Mouse (Mus musculus) forebrain, embryonic 13.5 days (tissue): ENCODE results near the gene Tinf2. TPM values are rescaled to one million over a fixed set of nuclear protein-coding genes. Genes with fewer than 3 reads are reported as not detected.
A peak's percentile ranks its signal among the peaks of the same experiment; 100 is the strongest.

Experiments used
- ATAC-seq: fragments of 200-750 bp; cut with Nextera tagmentation; 2 replicates; pipeline ENCODE4 v1.8.0; 2017
- H3K27ac ChIP-seq: fragments of 300-500 bp; sonication (generic); 2 replicates; pipeline ENCODE4 v1.5.1; 2015; ENCODE audit warnings: inconsistent platforms, mild to moderate bottlenecking, moderate library complexity
- H3K27me3 ChIP-seq: fragments of 300-500 bp; sonication (generic); 2 replicates; pipeline ENCODE4 v1.6.1; 2015; ENCODE audit warnings: mild to moderate bottlenecking, inconsistent platforms
- H3K36me3 ChIP-seq: fragments of 300-500 bp; sonication (generic); 2 replicates; pipeline ENCODE4 v1.6.1; 2015; ENCODE audit warnings: mild to moderate bottlenecking, inconsistent platforms; ENCODE audit not compliant: poor library complexity, severe bottlenecking
- H3K4me1 ChIP-seq: fragments of 300-500 bp; sonication (generic); 2 replicates; pipeline ENCODE4 v1.6.1; 2015; ENCODE audit warnings: inconsistent platforms
- H3K4me2 ChIP-seq: fragments of 300-500 bp; sonication (generic); 2 replicates; pipeline ENCODE4 v1.6.1; 2015; ENCODE audit warnings: inconsistent platforms, mild to moderate bottlenecking, moderate library complexity
- H3K4me3 ChIP-seq: fragments of 300-500 bp; sonication (generic); 2 replicates; pipeline ENCODE4 v1.5.1; 2015; ENCODE audit warnings: mild to moderate bottlenecking, inconsistent platforms
- H3K9ac ChIP-seq: fragments of 300-500 bp; sonication (generic); 2 replicates; pipeline ENCODE4 v1.6.1; 2015; ENCODE audit warnings: mild to moderate bottlenecking, inconsistent platforms
- H3K9me3 ChIP-seq: fragments of 300-500 bp; sonication (generic); replicated peaks from 2 replicates; pipeline ENCODE4 v1.6.1; 2016; ENCODE audit warnings: inconsistent platforms
- WGBS: fragments of 180-500 bp; shearing (Covaris S2); methylation state at CpG from one replicate; pipeline ENCODE4 v1.1.7; 2015; 5-methylcytosine and 5-hydroxymethylcytosine counted together
- polyA plus RNA-seq: library from polyadenylated mRNA; unstranded; fragments of >200 nt; fragmentation: Nextera tagmentation; extraction: Ambion mirVana; gene quantifications from 2 replicates; pipeline ENCODE4 v1.2.1, GENCODE M21; 2015

The Tinf2 gene
- polyA plus RNA-seq, 1 experiment from 2014 or later = 45.1 TPM

DNA sequence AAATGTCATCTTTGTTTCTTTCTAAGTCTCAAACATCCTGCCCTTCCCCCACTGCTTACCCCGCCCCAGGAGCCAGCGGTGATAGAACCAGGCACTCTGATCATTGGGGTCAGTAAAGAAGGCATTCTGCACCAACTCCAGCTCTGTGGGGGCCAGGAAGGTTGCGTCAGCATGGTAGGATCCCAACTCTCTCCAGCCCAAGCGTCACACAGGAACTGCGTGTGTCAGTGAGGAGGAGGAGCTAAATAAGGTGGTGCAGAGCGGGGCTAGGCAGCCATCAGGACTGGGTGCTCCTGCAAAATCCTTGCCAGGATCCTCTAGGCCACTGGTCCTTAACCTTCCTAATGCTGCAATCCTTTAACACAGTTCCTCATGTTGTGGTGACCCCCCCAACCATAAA is 38.1 kb upstream of the Tinf2 start:
- H3K36me3 ChIP-seq = peaks cover 30% of the 10 kb centered on the region
- H3K4me1 ChIP-seq = peaks cover 12% of the 10 kb centered on the region; the same call in 1 of the 2 replicates
- no peaks in the 10 kb centered on the region for H3K27me3 ChIP-seq
- H3K9me3 ChIP-seq = no peaks in the 10 kb centered on the region
- H3K4me2 ChIP-seq = no peak overlapping the region
- no peak overlapping the region for H3K27ac ChIP-seq
- WGBS = 94% methylated on average over 6 of the region's 6 CpGs
- 0 out of 2 replicates have a peak overlapping the region, but pooled peaks have one; percentile 16 for H3K9ac ChIP-seq
- no peak for ATAC-seq
- H3K4me3 ChIP-seq = no peak overlapping the region

DNA sequence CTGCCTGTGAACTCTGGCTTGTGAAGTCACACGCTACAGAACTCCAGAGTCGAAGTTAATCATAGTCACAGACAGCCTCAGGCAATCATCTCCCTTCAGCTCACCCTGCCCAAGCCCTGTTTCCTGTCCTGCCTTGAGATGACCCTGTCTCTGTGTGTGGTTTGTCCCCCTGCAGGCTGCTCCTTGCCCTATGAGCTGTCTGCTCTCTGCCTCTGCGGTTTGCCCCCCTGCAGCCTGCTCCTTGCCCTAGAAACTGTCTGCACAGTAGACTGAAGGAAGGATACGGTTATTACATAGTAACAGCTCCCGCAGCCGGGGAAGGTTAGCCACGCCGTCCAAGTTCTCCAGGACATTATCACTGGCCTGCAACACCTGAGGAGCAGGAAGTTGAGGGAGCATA is 35.3 kb upstream of the Tinf2 start:
- no peak overlapping the region for H3K4me3 ChIP-seq
- peaks cover 12% of the 10 kb centered on the region; the same call in 1 of the 2 replicates for H3K4me1 ChIP-seq
- WGBS = 91% methylated on average over 8 of the region's 8 CpGs
- peaks cover 30% of the 10 kb centered on the region for H3K36me3 ChIP-seq
- peaks cover 22% of the 10 kb centered on the region for H3K27me3 ChIP-seq
- H3K9ac ChIP-seq = no peak overlapping the region
- no peak for ATAC-seq
- H3K9me3 ChIP-seq = no peaks in the 10 kb centered on the region
- H3K4me2 ChIP-seq = no peak overlapping the region
- H3K27ac ChIP-seq = no peak overlapping the region

DNA sequence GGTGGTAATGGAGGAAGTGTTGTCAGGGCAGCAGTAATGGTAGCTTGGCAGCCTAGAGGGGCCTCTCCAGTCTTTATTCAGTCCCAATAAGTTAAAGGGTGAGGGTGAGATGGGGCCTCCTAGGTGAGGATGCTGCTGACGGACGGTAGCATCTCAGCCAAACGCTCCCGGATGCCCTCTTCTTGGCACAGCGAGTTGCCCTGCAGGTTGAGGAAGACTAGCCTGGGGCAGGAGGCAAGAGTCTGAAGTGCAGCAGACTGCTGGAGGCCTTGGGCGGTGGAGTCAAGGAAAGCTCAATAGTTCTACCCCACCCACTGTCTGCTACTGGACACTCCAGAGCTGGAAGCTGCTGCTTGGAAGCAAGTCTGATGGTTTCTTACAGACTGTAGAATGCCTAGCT is 34.7 kb upstream of the Tinf2 start:
- Histone ChIP-seq H3K4me2 (no peak overlapping the region), H3K36me3 (peaks cover 30% of the 10 kb centered on the region), H3K4me1 (peaks cover 9% of the 10 kb centered on the region; the same call in 1 of the 2 replicates), H3K9ac (no peak overlapping the region), H3K9me3 (no peaks in the 10 kb centered on the region), H3K27ac (no peak overlapping the region), H3K27me3 (peaks cover 26% of the 10 kb centered on the region), H3K4me3 (no peak overlapping the region)
- ATAC-seq = no peak
- WGBS = 93% methylated on average over 6 of the region's 6 CpGs

DNA sequence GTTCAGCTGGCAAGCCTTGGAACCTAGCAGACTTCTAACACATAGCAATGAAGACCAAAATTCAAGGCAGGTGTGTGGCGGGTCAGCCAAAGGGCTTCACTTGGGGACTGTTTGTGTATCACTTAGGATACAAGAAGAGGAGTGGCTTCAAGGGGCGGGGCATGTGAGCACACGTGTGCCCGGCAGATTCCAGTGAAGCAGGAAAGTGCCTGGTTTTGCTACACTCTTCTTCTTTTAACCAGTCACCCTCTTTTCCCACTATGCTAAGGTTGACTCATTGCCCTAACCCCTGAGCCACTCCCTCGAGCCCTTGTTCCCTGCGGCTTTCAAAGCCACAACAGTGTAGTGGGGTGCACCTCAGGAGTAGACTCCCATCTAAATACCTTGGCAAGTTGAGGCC is 33.3 kb upstream of the Tinf2 start:
- peaks cover 27% of the 10 kb centered on the region for H3K36me3 ChIP-seq
- no peak for ATAC-seq
- H3K27ac ChIP-seq = no peak overlapping the region
- H3K4me3 ChIP-seq = no peak overlapping the region
- H3K4me1 ChIP-seq = no peaks in the 10 kb centered on the region
- H3K4me2 ChIP-seq = no peak overlapping the region
- WGBS = 48% methylated on average over 6 of the region's 6 CpGs
- H3K27me3 ChIP-seq = peaks cover 26% of the 10 kb centered on the region
- no peak overlapping the region for H3K9ac ChIP-seq
- H3K9me3 ChIP-seq = no peaks in the 10 kb centered on the region

DNA sequence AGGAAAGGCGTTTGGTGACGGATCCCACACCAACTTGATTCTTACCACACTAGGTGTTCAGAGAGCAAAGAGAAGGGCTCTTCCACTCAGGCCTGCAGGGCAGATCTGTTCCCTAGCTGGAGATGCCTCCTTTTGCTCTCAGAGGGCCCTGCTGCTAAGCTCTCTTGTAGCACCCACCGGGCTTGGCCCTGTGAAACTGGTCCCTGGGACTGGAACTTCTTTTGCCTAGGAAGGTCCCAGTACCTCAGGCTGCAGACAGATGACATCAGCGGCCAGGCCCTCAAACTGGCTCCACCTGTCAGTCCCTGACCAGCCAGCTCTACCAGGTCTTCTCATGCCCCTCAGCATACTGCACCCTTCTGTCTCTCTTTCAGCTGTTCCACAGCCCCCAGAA is 32.1 kb upstream of the Tinf2 start, which contains the start of gene Tgm1:
TSS of gene Tgm1 (minus strand) at position 198 of the 394 bp plus-strand sequence.
- Histone ChIP-seq H3K27ac (no peak within 1 kb of the TSS), H3K9me3 (no peaks in the 10 kb centered on the region), H3K27me3 (peaks cover 26% of the 10 kb centered on the region), H3K9ac (no peak within 1 kb of the TSS), H3K36me3 (peaks cover 17% of the 10 kb centered on the region), H3K4me2 (no peak within 1 kb of the TSS; the same call in 1 of the 2 replicates), H3K4me3 (no peak within 1 kb of the TSS), H3K4me1 (no peaks in the 10 kb centered on the region)
- 20% methylated on average over 4 of the region's 4 CpGs for WGBS
- no peak for ATAC-seq

DNA sequence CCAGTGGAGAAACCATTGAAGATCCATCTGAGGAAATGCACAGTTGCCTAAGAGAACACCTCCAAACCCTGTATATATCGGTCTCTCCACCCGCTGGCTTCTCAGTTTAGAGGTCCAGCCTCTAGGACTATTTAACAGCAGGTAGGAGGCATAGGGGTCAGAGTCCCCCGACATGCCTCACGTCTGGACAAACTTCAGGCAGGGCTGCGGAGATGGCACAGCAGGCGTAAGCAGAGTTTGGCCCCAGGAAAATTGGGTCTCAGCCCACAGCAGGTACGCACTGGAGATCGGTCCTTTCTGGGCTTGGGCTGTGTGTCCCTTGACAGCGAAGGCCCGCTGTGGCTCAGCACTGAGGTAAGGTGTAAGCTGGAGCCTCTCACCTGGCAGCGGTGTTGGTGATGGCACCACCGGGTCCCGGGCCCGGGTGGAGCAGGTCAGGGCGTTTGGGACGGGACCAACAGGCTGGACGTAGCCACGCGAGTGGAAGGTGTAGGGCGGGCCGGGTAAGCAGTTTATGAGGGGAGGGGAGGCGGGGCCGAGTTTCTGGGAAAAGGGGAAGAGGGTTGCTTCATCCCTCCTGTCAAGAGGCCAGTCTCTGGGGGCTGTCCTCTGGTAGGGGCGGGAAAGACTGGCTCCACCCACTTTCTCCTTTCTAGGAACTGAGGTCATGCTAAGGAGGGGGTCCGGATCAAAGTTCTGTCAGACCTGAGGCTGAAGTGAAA is 31.5 kb upstream of the Tinf2 start:
- Histone ChIP-seq H3K36me3 (peaks cover 13% of the 10 kb centered on the region), H3K4me1 (no peaks in the 10 kb centered on the region), H3K9me3 (no peaks in the 10 kb centered on the region), H3K27me3 (peaks cover 26% of the 10 kb centered on the region), H3K27ac (no peak overlapping the region), H3K4me2 (no peak overlapping the region; the same call in 1 of the 2 replicates), H3K9ac (no peak overlapping the region), H3K4me3 (no peak overlapping the region)
- no peak for ATAC-seq
- WGBS = 12% methylated on average over 24 of the region's 25 CpGs

DNA sequence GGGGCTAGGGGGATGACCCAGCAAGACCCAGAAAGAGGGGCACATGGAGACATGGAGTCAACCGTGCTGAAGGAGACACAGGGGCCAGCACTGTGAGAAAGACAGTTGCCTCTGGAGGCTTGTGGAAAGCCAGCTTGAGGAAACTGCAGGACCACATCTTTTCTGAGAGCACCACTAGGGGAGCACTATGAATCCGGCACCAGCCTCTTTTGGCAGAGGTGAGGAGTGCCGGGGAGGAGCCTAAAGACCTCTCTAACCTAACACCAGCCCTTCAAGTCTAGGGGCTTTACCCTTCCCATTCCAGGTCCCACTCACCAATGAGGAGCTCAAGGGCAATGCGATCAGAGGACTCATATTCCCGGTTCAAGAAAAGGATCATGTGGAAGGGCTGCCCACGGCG is 30.2 kb upstream of the Tinf2 start:
- H3K4me3 ChIP-seq = no peak overlapping the region
- no peak overlapping the region for H3K4me2 ChIP-seq
- ATAC-seq = no peak
- no peaks in the 10 kb centered on the region for H3K4me1 ChIP-seq
- 87% methylated on average over 7 of the region's 7 CpGs for WGBS
- no peak overlapping the region for H3K9ac ChIP-seq
- H3K9me3 ChIP-seq = no peaks in the 10 kb centered on the region
- H3K27ac ChIP-seq = no peak overlapping the region
- H3K27me3 ChIP-seq = peaks cover 26% of the 10 kb centered on the region
- H3K36me3 ChIP-seq = peaks cover 1% of the 10 kb centered on the region; the same call in 1 of the 2 replicates

DNA sequence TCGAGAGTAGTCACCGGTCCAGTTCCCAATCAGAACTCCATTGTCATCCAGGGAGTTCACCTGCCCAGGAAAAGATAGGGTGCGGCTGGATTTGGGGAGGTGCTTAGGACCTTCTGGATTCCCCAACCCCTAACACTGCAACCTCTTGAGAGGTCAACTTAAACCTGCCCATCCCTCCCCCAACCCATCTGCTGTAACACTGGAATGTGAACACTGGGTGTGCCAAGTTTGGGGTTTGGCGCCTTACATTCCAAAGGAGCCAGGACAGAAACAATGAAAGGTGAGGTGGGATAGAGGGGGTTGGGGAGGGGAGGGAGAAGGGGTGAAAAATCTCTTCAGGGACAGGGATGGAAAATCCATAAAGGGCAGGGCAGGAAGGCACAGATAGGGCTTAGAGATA is 27.9 kb upstream of the Tinf2 start:
- Histone ChIP-seq H3K36me3 (no peaks in the 10 kb centered on the region), H3K4me2 (no peak overlapping the region), H3K4me3 (no peak overlapping the region), H3K27me3 (peaks cover 26% of the 10 kb centered on the region), H3K9ac (no peak overlapping the region), H3K27ac (no peak overlapping the region), H3K4me1 (no peaks in the 10 kb centered on the region), H3K9me3 (no peaks in the 10 kb centered on the region)
- WGBS = 83% methylated on average over 4 of the region's 4 CpGs
- ATAC-seq = no peak

DNA sequence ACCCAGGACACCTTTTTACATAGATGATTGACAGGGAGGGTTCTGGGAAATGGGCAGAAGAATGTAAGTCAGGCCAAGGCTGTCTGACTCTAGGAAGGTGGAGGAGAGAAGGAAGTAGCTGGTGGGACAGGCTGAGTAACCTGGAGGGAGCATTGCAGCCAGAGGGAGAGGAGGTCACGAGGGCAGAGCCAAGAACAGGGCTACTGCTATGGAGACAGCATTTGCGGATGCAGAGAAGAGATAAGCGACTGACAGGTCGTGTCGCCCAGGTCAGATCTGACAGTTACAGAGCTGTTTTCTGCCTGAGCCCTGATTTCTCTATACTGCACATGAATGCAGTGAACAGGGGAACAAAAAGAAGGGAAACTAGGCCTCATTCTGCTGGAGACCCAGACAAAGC is 25.8 kb upstream of the Tinf2 start:
- no peak overlapping the region for H3K9ac ChIP-seq
- no peaks in the 10 kb centered on the region for H3K9me3 ChIP-seq
- WGBS = 86% methylated on average over 5 of the region's 5 CpGs
- H3K27ac ChIP-seq = no peak overlapping the region
- H3K4me2 ChIP-seq = no peak overlapping the region
- H3K36me3 ChIP-seq = no peaks in the 10 kb centered on the region
- H3K4me3 ChIP-seq = no peak overlapping the region
- H3K4me1 ChIP-seq = no peaks in the 10 kb centered on the region
- H3K27me3 ChIP-seq = peaks cover 8% of the 10 kb centered on the region
- ATAC-seq = no peak

DNA sequence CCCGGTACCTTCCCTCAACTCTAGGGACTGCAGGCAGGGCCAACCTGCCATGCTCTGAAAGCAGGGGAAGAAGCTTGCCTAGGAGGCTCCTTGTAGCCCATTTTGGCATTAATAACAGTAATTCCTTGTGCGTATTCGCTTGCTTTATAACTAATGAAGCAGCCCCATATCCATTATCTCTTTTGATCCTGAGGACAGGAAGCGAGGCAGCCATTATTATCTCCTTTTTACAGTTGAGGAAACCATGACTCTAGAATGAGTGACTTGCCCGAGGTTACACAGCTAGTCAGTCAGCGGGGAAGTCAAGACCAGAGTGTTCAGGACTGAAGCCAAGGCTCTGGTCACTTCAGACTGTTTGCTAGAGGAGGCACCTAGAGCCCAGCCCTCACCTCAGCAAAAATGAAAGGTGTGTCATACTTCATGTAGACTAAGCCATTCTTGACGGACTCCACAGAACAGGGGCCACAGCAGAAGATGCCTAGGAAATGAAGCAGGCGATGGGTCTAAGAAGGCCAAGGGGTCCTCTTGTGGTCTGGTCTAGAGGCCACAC is 24.5 kb upstream of the Tinf2 start:
- Histone ChIP-seq H3K27me3 (no peaks in the 10 kb centered on the region), H3K9me3 (no peaks in the 10 kb centered on the region), H3K36me3 (no peaks in the 10 kb centered on the region), H3K4me1 (no peaks in the 10 kb centered on the region), H3K9ac (no peak overlapping the region), H3K4me3 (no peak overlapping the region), H3K4me2 (no peak overlapping the region), H3K27ac (no peak overlapping the region)
- 91% methylated on average over 8 of the region's 8 CpGs for WGBS
- no peak for ATAC-seq

DNA sequence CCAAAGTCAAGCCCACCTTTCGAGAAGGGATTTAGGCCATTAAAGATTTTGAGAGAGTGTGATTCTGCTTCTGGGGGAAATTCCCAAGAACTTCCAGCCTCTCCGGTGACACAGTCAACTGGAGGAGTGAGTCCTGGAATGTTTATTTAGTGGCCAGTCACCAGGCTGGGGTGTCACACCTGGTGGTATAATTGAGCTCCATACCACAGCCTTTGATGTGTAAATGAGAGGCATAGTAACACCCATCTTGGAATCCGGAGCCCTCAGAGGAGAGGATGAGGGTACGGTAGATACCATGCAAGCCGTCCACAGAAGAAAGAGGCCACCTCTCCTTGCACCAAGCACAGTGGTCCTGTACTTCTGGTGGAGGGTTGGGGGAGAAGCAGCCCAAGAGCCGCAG is 21.1 kb upstream of the Tinf2 start:
- no peak for ATAC-seq
- no peak overlapping the region for H3K4me3 ChIP-seq
- H3K9me3 ChIP-seq = no peaks in the 10 kb centered on the region
- H3K4me1 ChIP-seq = no peaks in the 10 kb centered on the region
- no peak overlapping the region for H3K4me2 ChIP-seq
- H3K27ac ChIP-seq = no peak overlapping the region
- no peaks in the 10 kb centered on the region for H3K27me3 ChIP-seq
- 78% methylated on average over 6 of the region's 6 CpGs for WGBS
- H3K9ac ChIP-seq = no peak overlapping the region
- no peaks in the 10 kb centered on the region for H3K36me3 ChIP-seq

DNA sequence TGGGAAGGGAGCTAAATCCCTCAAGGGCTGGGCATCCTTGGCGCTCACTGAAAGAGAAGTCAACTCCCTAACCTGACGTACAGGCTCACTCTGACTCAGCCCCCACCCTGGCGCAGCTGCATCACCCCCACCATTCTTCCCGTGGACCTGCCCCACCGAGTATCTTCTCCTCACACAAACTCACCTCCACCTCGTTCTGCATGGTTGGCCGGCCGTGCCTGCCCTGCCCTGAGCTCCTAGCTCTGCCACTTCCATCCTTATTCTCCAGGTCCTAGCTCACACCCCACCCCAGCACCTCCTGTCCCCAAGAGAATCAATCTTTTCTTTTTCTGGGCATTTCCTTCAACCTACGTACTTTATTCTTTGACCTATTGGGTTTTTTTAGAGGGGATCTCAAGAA is 19.5 kb upstream of the Tinf2 start:
- Histone ChIP-seq H3K27ac (no peak overlapping the region), H3K36me3 (no peaks in the 10 kb centered on the region), H3K27me3 (no peaks in the 10 kb centered on the region), H3K4me3 (no peak overlapping the region), H3K4me1 (no peaks in the 10 kb centered on the region), H3K9ac (no peak overlapping the region), H3K4me2 (no peak overlapping the region), H3K9me3 (no peaks in the 10 kb centered on the region)
- ATAC-seq = no peak
- 55% methylated on average over 9 of the region's 9 CpGs for WGBS

DNA sequence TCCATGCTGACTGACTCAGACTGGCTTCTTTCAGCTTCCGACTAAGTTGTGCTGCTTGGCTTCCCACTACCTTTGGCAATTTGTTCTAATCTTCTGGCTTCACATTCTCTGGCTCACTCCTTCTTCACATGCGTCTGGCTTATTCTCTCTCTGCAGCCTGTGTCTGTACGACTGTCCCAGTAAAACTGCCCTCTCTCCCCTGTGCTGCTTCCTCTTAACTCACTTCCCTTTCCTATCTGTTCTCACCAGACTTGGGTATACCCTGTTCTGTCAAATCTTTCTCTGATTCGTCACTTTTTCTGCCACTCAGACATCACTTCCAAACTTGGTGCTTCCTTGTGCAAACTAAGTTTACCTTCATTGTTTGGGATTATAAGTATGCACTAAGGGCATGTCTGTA is 15.6 kb upstream of the Tinf2 start:
- H3K4me2 ChIP-seq = no peak overlapping the region
- no peaks in the 10 kb centered on the region for H3K9me3 ChIP-seq
- no peaks in the 10 kb centered on the region for H3K4me1 ChIP-seq
- ATAC-seq = no peak
- WGBS = 83% methylated on average over 4 of the region's 4 CpGs
- no peaks in the 10 kb centered on the region for H3K36me3 ChIP-seq
- no peak overlapping the region for H3K4me3 ChIP-seq
- H3K27me3 ChIP-seq = no peaks in the 10 kb centered on the region
- no peak overlapping the region for H3K27ac ChIP-seq
- H3K9ac ChIP-seq = no peak overlapping the region
